Mouse (Mus musculus) hindbrain, embryonic 14.5 days (tissue): ENCODE results near the gene Tmem269. TPM values are rescaled to one million over a fixed set of nuclear protein-coding genes. Genes with fewer than 3 reads are reported as not detected.

Source experiments
- ATAC-seq: fragments of 200-750 bp; cut with Nextera tagmentation; 2 replicates; pipeline ENCODE4 v1.8.0; 2017; ENCODE audit warnings: moderate number of reproducible peaks, mild to moderate bottlenecking, moderate TSS enrichment, moderate library complexity; ENCODE audit not compliant: low FRiP score
- DNase-seq: peaks from one replicate; pipeline ENCODE4 v3.0.0-alpha.2; 2015; ENCODE audit warnings: low spot score
- H3K27ac ChIP-seq: fragments of 300-500 bp; sonication (generic); 2 replicates; pipeline ENCODE4 v1.5.1; 2014; ENCODE audit warnings: mild to moderate bottlenecking, moderate library complexity
- H3K27me3 ChIP-seq: fragments of 300-500 bp; sonication (generic); 2 replicates; pipeline ENCODE4 v1.6.1; 2014; ENCODE audit warnings: mild to moderate bottlenecking, low read length, mixed read lengths; ENCODE audit not compliant: control insufficient read depth, insufficient read depth
- H3K36me3 ChIP-seq: fragments of 300-500 bp; sonication (generic); replicated peaks from 2 replicates; pipeline ENCODE4 v1.6.1; 2014; ENCODE audit not compliant: control insufficient read depth, insufficient read depth
- H3K4me1 ChIP-seq: fragments of 300-500 bp; sonication (generic); replicated peaks from 2 replicates; pipeline ENCODE4 v1.6.1; 2014; ENCODE audit warnings: antibody characterized with exemption, low read length, mixed read lengths; ENCODE audit not compliant: control insufficient read depth, insufficient read depth
- H3K4me2 ChIP-seq: fragments of 300-500 bp; sonication (generic); replicated peaks from 2 replicates; pipeline ENCODE4 v1.6.1; 2014; ENCODE audit warnings: mild to moderate bottlenecking, moderate library complexity
- H3K4me3 ChIP-seq: fragments of 300-500 bp; sonication (generic); replicated peaks from 2 replicates; pipeline ENCODE4 v1.5.1; 2014; ENCODE audit warnings: mild to moderate bottlenecking, low read length
- H3K9ac ChIP-seq: fragments of 300-500 bp; sonication (generic); 2 replicates; pipeline ENCODE4 v1.6.1; 2014
- H3K9me3 ChIP-seq: fragments of 300-500 bp; sonication (generic); 2 replicates; pipeline ENCODE4 v1.6.1; 2016; ENCODE audit warnings: low read length; ENCODE audit not compliant: control insufficient read depth
- WGBS: fragments of 180-500 bp; shearing (Covaris S2); extraction: QIAGEN DNeasy Blood & Tissue Kit; methylation state at CpG from one replicate; pipeline ENCODE4 v1.1.7; 2014; 5-methylcytosine and 5-hydroxymethylcytosine counted together
- polyA plus RNA-seq: library from polyadenylated mRNA; unstranded; fragments of >200 nt; fragmentation: Nextera tagmentation; extraction: Ambion mirVana; gene quantifications from 2 replicates; pipeline ENCODE4 v1.2.1, GENCODE M21; 2014

The Tmem269 gene
- polyA plus RNA-seq, 1 experiment from 2014 or later, result not detected

- Histone ChIP-seq H3K4me2 (no peak within 1 kb of the TSS), H3K9ac (no peak within 1 kb of the TSS), H3K27ac (no peak within 1 kb of the TSS), H3K36me3 (no peaks in the 10 kb centered on the region), H3K9me3 (no peaks in the 10 kb centered on the region), H3K27me3 (no peaks in the 10 kb centered on the region), H3K4me1 (no peaks in the 10 kb centered on the region), H3K4me3 (no peak within 1 kb of the TSS)
- no peak for DNase-seq
- WGBS, result 51% methylated on average over 6 of the region's 6 CpGs
- ATAC-seq, result no peak
Observed at GRCm38 (mm10) chr4:119189864-119190263, 28.2 kb downstream of the Tmem269 start, which contains the start of gene Ermap. TSS of gene Ermap (minus strand) at chr4:119190011.

- H3K4me3 ChIP-seq, result no peak overlapping the region
- DNase-seq (no peak), ATAC-seq (no peak)
- no peaks in the 10 kb centered on the region for H3K36me3 ChIP-seq
- no peak overlapping the region for H3K9ac ChIP-seq
- 25% methylated on average over 6 of the region's 6 CpGs for WGBS
- no peaks in the 10 kb centered on the region for H3K4me1 ChIP-seq
- no peaks in the 10 kb centered on the region for H3K27me3 ChIP-seq
- H3K27ac ChIP-seq, result no peak overlapping the region
- no peaks in the 10 kb centered on the region for H3K9me3 ChIP-seq
- no peak overlapping the region for H3K4me2 ChIP-seq
Observed at GRCm38 (mm10) chr4:119189392-119189791, 28.6 kb downstream of the Tmem269 start.

- no peak overlapping the region for H3K27ac ChIP-seq
- H3K36me3 ChIP-seq, result no peaks in the 10 kb centered on the region
- ATAC-seq (no peak), DNase-seq (no peak)
- WGBS, result 57% methylated on average over 11 of the region's 11 CpGs
- no peak overlapping the region for H3K4me3 ChIP-seq
- H3K9me3 ChIP-seq, result no peaks in the 10 kb centered on the region
- H3K27me3 ChIP-seq, result no peaks in the 10 kb centered on the region
- no peaks in the 10 kb centered on the region for H3K4me1 ChIP-seq
- H3K9ac ChIP-seq, result no peak overlapping the region
- no peak overlapping the region for H3K4me2 ChIP-seq
Observed at GRCm38 (mm10) chr4:119188060-119188785, 29.8 kb downstream of the Tmem269 start.

- Histone ChIP-seq H3K9me3 (no peaks in the 10 kb centered on the region), H3K4me2 (no peak overlapping the region), H3K27ac (no peak overlapping the region), H3K4me1 (no peaks in the 10 kb centered on the region), H3K9ac (no peak overlapping the region), H3K36me3 (no peaks in the 10 kb centered on the region), H3K4me3 (no peak overlapping the region), H3K27me3 (no peaks in the 10 kb centered on the region)
- WGBS, result 83% methylated on average over 4 of the region's 4 CpGs
- DNase-seq (no peak), ATAC-seq (no peak)
Observed at GRCm38 (mm10) chr4:119185771-119186170, 32.2 kb downstream of the Tmem269 start.

GRCm38 (mm10) chr4:119183525-119183924, 34.5 kb downstream of the Tmem269 start:
- Histone ChIP-seq H3K4me1 (no peaks in the 10 kb centered on the region), H3K4me2 (no peak overlapping the region), H3K9ac (no peak overlapping the region), H3K27me3 (no peaks in the 10 kb centered on the region), H3K4me3 (no peak overlapping the region), H3K36me3 (no peaks in the 10 kb centered on the region), H3K9me3 (no peaks in the 10 kb centered on the region), H3K27ac (no peak overlapping the region)
- ATAC-seq, result no peak
- WGBS, result 50% methylated on average over 1 of the region's 1 CpGs
- no peak for DNase-seq

GRCm38 (mm10) chr4:119181456-119181855, 36.6 kb downstream of the Tmem269 start:
- H3K4me2 ChIP-seq, result no peak overlapping the region
- no peak for DNase-seq
- no peaks in the 10 kb centered on the region for H3K27me3 ChIP-seq
- no peak overlapping the region for H3K27ac ChIP-seq
- no peaks in the 10 kb centered on the region for H3K9me3 ChIP-seq
- no peak for ATAC-seq
- H3K36me3 ChIP-seq, result no peaks in the 10 kb centered on the region
- no peaks in the 10 kb centered on the region for H3K4me1 ChIP-seq
- H3K4me3 ChIP-seq, result no peak overlapping the region
- no peak overlapping the region for H3K9ac ChIP-seq
- 90% methylated on average over 9 of the region's 9 CpGs for WGBS

- Histone ChIP-seq H3K27me3 (no peaks in the 10 kb centered on the region), H3K9ac (no peak overlapping the region), H3K4me2 (no peak overlapping the region), H3K27ac (no peak overlapping the region), H3K9me3 (no peaks in the 10 kb centered on the region), H3K4me3 (no peak overlapping the region), H3K36me3 (no peaks in the 10 kb centered on the region), H3K4me1 (no peaks in the 10 kb centered on the region)
- no peak for ATAC-seq
- no peak for DNase-seq
- 59% methylated on average over 4 of the region's 4 CpGs for WGBS
Observed at GRCm38 (mm10) chr4:119180133-119180707, 37.8 kb downstream of the Tmem269 start.

GRCm38 (mm10) chr4:119178331-119178730, 39.7 kb downstream of the Tmem269 start:
- Histone ChIP-seq H3K4me2 (no peak overlapping the region), H3K4me1 (0 out of 2 replicates have a peak, but pooled peaks cover under 1% of the 10 kb centered on the region), H3K36me3 (no peaks in the 10 kb centered on the region), H3K27me3 (no peaks in the 10 kb centered on the region), H3K9ac (no peak overlapping the region), H3K9me3 (no peaks in the 10 kb centered on the region), H3K27ac (no peak overlapping the region), H3K4me3 (no peak overlapping the region)
- no peak for ATAC-seq
- 79% methylated on average over 18 of the region's 18 CpGs for WGBS
- DNase-seq, result no peak

GRCm38 (mm10) chr4:119177702-119178101, 40.3 kb downstream of the Tmem269 start:
- ATAC-seq (no peak), DNase-seq (no peak)
- no peak overlapping the region for H3K9ac ChIP-seq
- H3K4me1 ChIP-seq, result peaks cover 7% of the 10 kb centered on the region
- no peak overlapping the region for H3K4me2 ChIP-seq
- H3K9me3 ChIP-seq, result no peaks in the 10 kb centered on the region
- WGBS, result 75% methylated on average over 5 of the region's 5 CpGs
- no peaks in the 10 kb centered on the region for H3K27me3 ChIP-seq
- H3K36me3 ChIP-seq, result no peaks in the 10 kb centered on the region
- no peak overlapping the region for H3K27ac ChIP-seq
- no peak overlapping the region for H3K4me3 ChIP-seq
